Mouse (Mus musculus) mature B cell (primary cell): ENCODE measurements around the gene Cyp27b1.
"Not testable (repeated sequence)": the region's sequence is repeated elsewhere in the genome, so short reads cannot be mapped to it uniquely, and the experiment has no call there.

ENCODE experiments used
- in situ Hi-C: fragments of 300-500 bp; cut with MboI; formaldehyde crosslinking; loops from 2 replicates; pipeline ENCODE4 v1.14.3; 2019

Cyp27b1 gene

DNA sequence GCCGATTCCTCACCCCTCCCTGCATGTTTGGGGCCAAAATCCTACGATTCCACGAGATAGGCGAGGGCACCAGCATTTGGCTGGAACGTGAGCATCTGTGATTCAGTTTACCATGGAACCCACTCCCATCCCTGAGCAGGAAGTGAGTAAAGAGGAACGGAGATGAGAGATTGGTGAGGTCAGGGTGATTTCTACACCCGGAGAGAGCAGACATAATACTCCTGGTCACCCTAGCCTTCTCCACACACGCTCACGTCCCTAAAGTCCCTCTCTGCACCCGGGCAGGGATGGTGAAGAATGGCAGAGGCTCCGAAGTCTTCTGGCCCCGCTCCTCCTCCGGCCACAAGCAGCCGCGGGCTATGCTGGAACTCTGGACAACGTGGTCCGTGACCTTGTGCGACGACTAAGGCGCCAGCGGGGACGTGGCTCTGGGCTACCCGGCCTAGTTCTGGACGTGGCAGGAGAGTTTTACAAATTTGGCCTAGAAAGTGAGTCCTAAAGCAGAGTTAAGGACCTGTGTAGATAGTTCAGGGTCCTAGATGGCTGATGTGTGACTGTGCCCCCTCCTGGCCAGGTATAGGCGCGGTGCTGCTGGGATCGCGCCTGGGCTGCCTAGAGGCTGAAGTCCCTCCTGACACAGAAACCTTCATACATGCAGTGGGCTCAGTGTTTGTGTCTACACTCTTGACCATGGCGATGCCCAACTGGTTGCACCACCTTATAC is 1.5 kb downstream of the Cyp27b1 start:
- in situ Hi-C loops = no loop called here

DNA sequence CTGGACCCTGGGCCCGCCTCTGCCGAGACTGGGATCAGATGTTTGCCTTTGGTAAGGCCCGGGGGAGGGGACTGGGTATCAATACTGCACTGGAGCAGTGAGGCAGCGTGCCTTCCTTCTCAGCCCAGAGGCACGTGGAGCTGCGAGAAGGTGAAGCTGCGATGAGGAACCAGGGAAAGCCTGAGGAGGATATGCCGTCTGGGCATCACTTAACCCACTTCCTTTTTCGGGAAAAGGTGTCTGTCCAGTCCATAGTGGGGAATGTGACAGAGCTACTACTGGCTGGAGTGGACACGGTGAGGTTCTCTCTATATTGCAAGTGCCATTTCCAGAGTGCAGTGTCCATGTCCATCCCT is 2.0 kb downstream of the Cyp27b1 start:
- in situ Hi-C loops = no loop called here

DNA sequence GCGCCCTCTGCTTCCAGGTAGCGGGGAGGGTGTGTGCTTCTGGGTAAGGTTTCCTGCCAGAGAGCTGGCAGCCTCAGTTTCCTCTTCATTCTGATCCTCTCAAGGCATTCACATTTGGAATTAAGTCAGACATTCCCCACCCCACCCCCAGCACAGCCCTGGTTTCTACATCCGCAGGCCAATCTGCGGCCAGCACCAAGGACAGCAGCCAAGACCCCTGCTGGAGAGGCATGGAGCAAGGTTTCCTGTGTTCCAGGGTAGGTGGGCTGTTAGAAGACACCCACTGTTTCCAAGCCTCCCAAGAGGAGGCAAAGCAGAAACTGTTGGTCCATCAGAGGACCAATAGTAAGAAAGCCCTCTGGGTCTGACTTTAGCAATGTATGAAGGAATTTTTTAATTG is 6.6 kb downstream of the Cyp27b1 start:
- in situ Hi-C loops = no loop called here

DNA sequence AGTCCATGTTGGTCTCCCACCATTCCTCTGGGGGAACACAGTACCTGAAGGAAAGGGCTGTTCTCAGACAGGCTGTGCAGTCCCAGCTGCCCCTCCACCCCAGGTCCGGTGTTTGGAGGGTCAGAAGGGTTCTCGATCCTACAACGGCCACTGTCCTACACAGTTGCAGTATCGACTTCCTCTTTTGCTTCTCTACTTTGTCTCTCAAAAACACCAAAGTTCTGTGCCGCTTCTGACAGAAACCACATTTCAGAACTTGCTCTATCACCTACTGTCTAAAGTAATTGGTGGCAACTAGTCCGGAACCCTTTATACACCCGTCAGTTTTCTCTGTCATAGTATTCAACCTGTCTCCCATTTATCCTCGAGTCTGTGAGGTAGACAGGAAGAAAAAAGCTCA is 7.4 kb downstream of the Cyp27b1 start:
- in situ Hi-C loops = no loop called here

- in situ Hi-C loops = no loop called here
Observed at GRCm38 (mm10) chr10:127056490-127056889, 8.4 kb downstream of the Cyp27b1 start.

- in situ Hi-C loops = no loop called here
Observed at GRCm38 (mm10) chr10:127058161-127058560, 10.1 kb downstream of the Cyp27b1 start.

- in situ Hi-C loops = no loop called here
Observed at GRCm38 (mm10) chr10:127058708-127059107, 10.7 kb downstream of the Cyp27b1 start.

GRCm38 (mm10) chr10:127059174-127059967 is 11.3 kb downstream of the Cyp27b1 start:
- in situ Hi-C loops = no loop called here

- in situ Hi-C loops = no loop called here
Observed at GRCm38 (mm10) chr10:127059968-127060916, 12.2 kb downstream of the Cyp27b1 start, which contains the start of gene March9. TSS of gene March9 (minus strand) at chr10:127060184.

- in situ Hi-C loops = no loop called here
Observed at GRCm38 (mm10) chr10:127061085-127061484, 13.0 kb downstream of the Cyp27b1 start.

DNA sequence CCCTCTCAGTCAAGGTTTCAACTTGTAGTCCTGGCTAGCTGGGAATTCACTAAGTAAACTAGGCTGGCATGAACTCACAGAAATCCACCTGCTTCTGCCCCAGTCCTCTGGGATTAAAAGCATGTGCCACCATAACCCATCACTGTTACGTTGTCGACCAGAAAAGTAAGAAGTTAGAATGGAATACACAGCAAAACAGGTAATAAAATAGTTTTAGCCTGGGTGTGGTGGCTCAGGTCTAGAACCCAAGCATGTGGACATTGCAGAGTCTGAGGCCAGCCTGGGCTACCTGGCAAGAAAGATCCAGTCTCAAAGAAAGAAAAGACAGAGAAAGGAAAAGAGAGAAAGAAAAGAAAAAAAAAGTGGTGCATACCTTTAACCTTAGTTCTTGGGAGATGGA is 13.5 kb downstream of the Cyp27b1 start:
- in situ Hi-C loops = no loop called here

DNA sequence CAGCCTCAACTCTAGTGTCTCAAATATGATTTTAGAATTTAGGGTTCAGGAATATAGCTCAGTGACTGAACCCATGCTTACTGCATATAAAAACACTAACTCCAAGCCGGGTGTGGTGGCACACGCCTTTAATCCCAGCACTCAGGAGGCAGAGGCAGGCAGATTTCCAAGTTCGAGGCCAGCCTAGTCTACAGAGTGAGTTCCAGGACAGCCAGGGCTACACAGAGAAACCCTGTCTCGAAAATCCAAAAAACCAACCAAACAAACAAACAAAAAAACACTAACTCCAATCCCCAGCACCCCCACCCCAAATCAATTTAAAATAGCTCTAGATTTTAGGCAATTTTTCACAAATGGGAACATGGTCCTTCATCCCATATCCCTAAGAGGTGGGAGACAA is 14.1 kb downstream of the Cyp27b1 start:
- in situ Hi-C loops = not testable (repeated sequence)

DNA sequence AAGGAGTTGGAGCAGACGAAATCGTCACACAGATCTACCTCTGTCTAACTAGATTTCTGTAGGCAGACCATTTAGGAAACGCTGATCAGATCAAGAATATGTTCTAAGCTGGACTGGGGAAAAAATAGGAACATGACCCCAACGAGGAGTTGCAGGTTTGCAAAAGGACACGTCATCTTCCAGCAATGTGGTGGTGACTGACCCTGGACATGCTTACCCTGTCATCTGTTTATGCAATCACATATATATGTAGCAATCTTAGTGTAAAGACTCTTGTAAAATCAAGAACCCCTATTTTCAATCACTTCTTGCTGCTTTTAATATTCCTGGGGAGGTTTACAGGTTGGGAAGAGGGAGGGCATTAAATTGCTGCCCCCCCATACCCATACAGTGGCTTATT is 14.5 kb downstream of the Cyp27b1 start:
- in situ Hi-C loops = no loop called here

- in situ Hi-C loops = no loop called here
Observed at GRCm38 (mm10) chr10:127063239-127063872, 15.3 kb downstream of the Cyp27b1 start, which contains the start of gene Cdk4. TSS of gene Cdk4 (plus strand) at chr10:127063534.

DNA sequence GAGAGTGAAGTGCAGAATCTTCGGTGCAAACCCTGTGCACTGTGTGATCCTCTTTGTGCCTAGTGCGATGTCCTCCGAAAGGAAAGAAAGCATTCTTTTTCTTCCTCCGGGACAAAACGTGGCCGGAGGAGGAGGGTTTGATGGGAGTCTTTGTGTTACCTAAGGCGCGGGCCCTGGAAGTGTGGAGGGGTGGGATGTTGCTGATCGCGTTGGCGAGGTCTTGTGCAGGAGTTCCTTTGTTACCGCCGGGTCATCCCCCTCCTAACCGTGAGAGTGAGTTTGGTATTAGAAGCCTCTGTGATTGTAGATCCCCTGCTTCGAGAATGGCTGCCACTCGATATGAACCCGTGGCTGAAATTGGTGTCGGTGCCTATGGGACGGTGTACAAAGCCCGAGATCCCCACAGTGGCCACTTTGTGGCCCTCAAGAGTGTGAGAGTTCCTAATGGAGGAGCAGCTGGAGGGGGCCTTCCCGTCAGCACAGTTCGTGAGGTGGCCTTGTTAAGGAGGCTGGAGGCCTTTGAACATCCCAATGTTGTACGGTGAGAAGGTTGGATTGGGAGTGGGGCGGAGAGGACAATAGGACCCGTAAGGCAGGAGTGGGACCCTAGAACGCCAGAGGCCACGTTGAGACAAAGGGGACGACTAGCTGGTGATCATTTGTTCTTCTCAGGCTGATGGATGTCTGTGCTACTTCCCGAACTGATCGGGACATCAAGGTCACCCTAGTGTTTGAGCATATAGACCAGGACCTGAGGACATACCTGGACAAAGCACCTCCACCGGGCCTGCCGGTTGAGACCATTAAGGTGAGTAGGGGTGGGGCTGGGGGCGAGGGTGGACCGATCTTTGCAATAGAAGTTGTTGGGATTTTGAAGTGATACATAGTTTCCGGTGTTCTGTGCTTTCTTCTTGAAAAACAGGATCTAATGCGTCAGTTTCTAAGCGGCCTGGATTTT is 16.1 kb downstream of the Cyp27b1 start:
- in situ Hi-C loops = no loop called here

GRCm38 (mm10) chr10:127065981-127066380 is 17.9 kb downstream of the Cyp27b1 start:
- in situ Hi-C loops = no loop called here

DNA sequence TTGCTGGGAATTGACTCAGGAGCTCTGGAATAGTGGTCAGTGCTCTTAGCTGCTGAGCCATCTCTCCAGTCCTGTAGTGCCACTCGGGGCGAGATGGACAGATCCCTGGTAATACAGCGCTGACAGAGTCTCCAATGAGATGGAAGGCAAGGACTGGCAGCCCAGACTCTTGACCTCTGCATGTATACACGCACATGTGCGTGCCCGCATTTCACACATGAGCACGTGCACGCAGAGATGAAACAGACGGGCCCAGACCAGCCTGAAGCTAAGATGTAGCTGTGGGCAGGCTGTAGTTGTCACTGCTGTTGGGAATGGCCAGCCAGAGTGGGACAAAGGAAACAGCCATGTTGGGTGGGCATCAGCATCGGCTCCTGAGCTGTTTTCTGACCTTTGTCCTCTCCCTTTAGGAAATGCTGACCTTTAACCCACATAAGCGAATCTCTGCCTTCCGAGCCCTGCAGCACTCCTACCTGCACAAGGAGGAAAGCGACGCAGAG is 18.5 kb downstream of the Cyp27b1 start:
- in situ Hi-C loops = no loop called here

DNA sequence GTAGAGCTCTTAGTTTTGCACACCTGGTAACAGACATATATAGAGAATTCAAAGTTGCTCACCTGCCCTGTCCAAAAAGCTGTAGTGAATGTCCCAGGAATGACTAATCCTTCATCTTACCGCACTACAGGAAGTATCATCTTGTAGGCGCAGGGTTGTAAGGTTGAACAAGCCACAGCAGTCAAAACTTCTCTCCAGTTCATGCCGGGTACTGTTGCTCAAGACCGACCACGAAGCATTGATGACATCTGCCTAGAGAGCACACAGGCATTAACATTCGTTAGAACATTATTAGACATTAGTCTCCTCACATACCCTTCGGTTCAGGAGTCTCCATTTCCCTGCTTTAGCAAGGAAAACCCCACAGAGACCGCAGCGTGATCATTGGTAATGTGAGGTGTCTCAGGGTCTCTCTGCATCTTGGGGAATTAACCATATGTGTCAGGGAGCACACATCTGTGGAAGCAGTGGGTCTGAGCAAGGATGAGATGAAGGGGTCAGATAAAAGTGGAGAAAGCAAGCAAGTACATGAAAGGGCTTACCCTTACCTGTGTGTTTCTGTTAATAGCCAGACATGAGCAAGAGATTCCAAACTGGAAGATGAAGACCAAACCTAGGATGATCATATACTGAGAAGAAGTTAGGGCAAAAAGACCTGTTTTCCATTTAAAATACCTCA is 20.4 kb downstream of the Cyp27b1 start:
- in situ Hi-C loops = no loop called here

- in situ Hi-C loops = no loop called here
Observed at GRCm38 (mm10) chr10:127069281-127070189, 21.5 kb downstream of the Cyp27b1 start.
